Mouse (Mus musculus) G1E (cell line): ENCODE data around the gene Tmem136.

Experiments
- CTCF ChIP-seq: IDR thresholded peaks from 2 replicates; pipeline ENCODE4 v1.5.1; 2012; ENCODE audit warnings: low read depth, low read length, inconsistent platforms, mixed read lengths
- TAL1 ChIP-seq: conservative IDR thresholded peaks from 2 replicates; pipeline ENCODE4 v1.6.1; 2012; ENCODE audit warnings: low read depth, low read length, inconsistent platforms, mixed read lengths

GRCm38 (mm10) chr9:43104526-43104872 is 11.9 kb downstream of the Tmem136 start:
- TF ChIP-seq CTCF: no peak
- TF ChIP-seq TAL1: no peak
